Mouse (Mus musculus) stomach, embryonic 14.5 days (tissue): ENCODE results near the gene Isca1. TPM values are rescaled to one million over a fixed set of nuclear protein-coding genes. Genes with fewer than 3 reads are reported as not detected.
"Not testable (repeated sequence)": the region's sequence is repeated elsewhere in the genome, so short reads cannot be mapped to it uniquely, and the experiment has no call there.

Source experiments
- ATAC-seq: fragments of 200-750 bp; cut with Nextera tagmentation; 2 replicates; pipeline ENCODE4 v1.8.0; 2017; ENCODE audit warnings: low read depth, moderate TSS enrichment; ENCODE audit not compliant: insufficient number of reproducible peaks, insufficient read depth, low FRiP score
- H3K27ac ChIP-seq: fragments of 300-500 bp; sonication (generic); 2 replicates; pipeline ENCODE4 v1.5.1; 2014; ENCODE audit warnings: mild to moderate bottlenecking, low read length, moderate library complexity, mixed read lengths
- H3K27me3 ChIP-seq: fragments of 300-500 bp; sonication (generic); 2 replicates; pipeline ENCODE4 v1.6.1; 2014; ENCODE audit warnings: low read length, control low read depth, mixed read lengths; ENCODE audit not compliant: control insufficient read depth, insufficient read depth
- H3K36me3 ChIP-seq: fragments of 300-500 bp; sonication (generic); 2 replicates; pipeline ENCODE4 v1.6.1; 2014; ENCODE audit warnings: mild to moderate bottlenecking, control low read depth, low read length, moderate library complexity, mixed read lengths; ENCODE audit not compliant: control insufficient read depth, insufficient read depth
- H3K4me1 ChIP-seq: fragments of 300-500 bp; sonication (generic); 2 replicates; pipeline ENCODE4 v1.6.1; 2014; ENCODE audit warnings: low read length, control low read depth, mixed read lengths; ENCODE audit not compliant: control insufficient read depth, insufficient read depth
- H3K4me2 ChIP-seq: fragments of 300-500 bp; sonication (generic); replicated peaks from 2 replicates; pipeline ENCODE4 v1.6.1; 2014; ENCODE audit warnings: low read depth, low read length, control low read depth
- H3K4me3 ChIP-seq: fragments of 300-500 bp; sonication (generic); 2 replicates; pipeline ENCODE4 v1.5.1; 2014; ENCODE audit warnings: low read depth, low read length, control low read depth
- H3K9ac ChIP-seq: fragments of 300-500 bp; sonication (generic); replicated peaks from 2 replicates; pipeline ENCODE4 v1.6.1; 2014; ENCODE audit warnings: low read depth, mild to moderate bottlenecking, control low read depth, low read length, moderate library complexity, mixed read lengths
- H3K9me3 ChIP-seq: fragments of 300-500 bp; sonication (generic); 2 replicates; pipeline ENCODE4 v1.6.1; 2016; ENCODE audit warnings: low read depth, low read length, control low read depth; ENCODE audit not compliant: control insufficient read depth
- WGBS: fragments of 180-500 bp; shearing (Covaris S2); extraction: QIAGEN DNeasy Blood & Tissue Kit; methylation state at CpG from one replicate; pipeline ENCODE4 v1.1.7; 2014; 5-methylcytosine and 5-hydroxymethylcytosine counted together
- polyA plus RNA-seq: library from polyadenylated mRNA; unstranded; fragments of >200 nt; fragmentation: Nextera tagmentation; extraction: Ambion mirVana; gene quantifications from 2 replicates; pipeline ENCODE4 v1.2.1, GENCODE M21; 2014

Gene Isca1
- polyA plus RNA-seq, 1 experiment from 2014 or later = 121 TPM

DNA sequence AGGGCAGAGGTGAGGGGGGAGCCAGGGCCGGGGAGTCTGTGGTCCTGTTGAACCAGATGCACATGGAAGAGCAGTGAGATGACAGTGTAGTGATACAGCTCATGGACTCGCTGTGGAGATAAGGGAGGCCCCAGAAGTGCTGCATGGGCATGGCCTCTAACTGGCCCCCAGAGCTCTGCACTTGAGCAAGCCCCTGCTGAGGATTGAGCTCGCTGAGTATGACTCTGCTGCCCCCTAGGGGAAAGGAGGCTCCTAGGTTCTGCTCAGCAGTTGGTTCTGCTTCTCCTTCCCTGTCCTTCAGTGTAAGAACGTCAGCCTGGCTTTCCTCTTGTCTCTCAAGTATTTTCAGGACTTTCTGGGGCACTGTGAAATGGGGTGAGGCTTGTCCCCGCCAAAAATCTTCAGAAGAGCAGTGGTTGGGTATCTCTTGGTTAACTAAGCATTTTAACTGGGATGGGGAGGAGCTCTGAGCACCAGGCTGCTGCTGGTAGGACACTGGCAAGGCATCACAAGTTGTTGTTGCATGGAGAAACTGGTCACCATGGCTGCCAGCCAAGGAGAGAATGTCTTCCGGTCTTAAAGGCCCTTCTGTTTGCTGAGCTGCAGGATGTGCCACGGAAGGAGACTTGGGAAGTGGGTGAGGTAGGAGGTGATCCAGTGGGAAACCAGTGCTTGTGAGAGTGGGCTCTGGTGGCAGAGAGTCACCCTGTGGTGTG, 41.1 kb downstream of the Isca1 start:
- no peaks in the 10 kb centered on the region for H3K27me3 ChIP-seq
- no peak overlapping the region for H3K4me3 ChIP-seq
- peak; percentile 89 for ATAC-seq
- no peak overlapping the region for H3K27ac ChIP-seq
- no peak overlapping the region for H3K9ac ChIP-seq
- 22% methylated on average over 7 of the region's 7 CpGs for WGBS
- no peak overlapping the region for H3K4me2 ChIP-seq
- H3K36me3 ChIP-seq = no peaks in the 10 kb centered on the region
- no peaks in the 10 kb centered on the region for H3K9me3 ChIP-seq
- no peaks in the 10 kb centered on the region for H3K4me1 ChIP-seq

DNA sequence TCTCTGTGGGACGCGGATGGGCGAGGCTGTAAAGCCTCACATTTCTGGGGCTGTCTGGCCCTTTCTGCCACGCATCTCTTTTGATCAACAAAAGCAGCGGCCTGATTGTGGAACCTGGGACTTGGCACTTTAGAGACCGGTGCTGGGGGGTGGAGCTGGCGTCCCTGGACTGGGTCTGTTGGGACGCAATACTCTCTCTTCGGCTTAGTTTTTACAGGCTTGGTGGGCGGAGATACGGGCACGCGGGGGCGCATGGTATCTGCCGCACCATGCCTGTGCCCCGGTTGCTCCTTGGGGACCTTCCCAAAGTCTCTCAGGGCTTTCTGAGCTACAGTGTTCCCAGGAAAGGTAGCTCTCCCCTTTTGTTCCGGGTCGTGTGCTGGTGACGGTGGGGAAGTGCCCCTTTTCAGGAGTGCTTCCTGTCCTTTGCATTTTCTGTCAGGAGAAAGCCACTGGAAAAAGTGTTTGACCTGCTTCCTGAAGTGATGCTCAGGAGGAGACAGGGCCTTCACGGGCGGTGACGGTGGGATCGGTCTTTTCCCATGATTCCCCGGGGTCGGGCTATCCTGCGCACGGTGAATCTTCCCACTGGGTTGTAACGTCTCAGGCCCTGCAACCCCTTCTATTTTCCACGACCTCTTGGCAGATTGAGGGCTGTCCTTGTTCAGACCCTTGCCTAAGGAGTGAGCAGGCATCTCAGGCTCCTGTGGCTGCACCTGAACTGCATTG, 43.3 kb downstream of the Isca1 start:
- no peaks in the 10 kb centered on the region for H3K27me3 ChIP-seq
- no peaks in the 10 kb centered on the region for H3K9me3 ChIP-seq
- H3K4me2 ChIP-seq = peak overlapping the region; percentile 32
- H3K27ac ChIP-seq = no peak overlapping the region
- no peak for ATAC-seq
- H3K4me3 ChIP-seq = 0 out of 2 replicates have a peak overlapping the region, but pooled peaks have one; percentile 2
- H3K9ac ChIP-seq = no peak overlapping the region
- 27% methylated on average over 29 of the region's 29 CpGs for WGBS
- H3K4me1 ChIP-seq = no peaks in the 10 kb centered on the region
- H3K36me3 ChIP-seq = no peaks in the 10 kb centered on the region

DNA sequence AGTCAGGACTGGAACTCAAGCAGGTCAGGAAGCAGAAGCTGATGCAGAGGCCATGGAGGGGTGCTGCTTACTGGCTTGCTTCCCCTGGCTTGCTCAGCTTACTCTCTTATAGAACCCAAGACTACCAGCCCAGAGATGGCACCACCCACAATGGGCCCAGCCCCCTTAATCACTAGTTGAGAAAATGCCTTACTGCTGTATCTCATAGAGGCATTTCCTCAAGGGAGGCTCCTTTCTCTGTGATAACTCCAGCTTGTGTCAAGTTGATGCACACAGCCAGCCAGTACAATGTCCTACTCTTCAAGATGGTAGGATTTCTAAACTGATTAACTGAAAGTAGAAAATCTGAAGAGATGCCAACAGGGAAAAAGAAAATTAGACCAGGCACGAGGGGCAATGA, 47.5 kb downstream of the Isca1 start:
- H3K4me2 ChIP-seq, H3K36me3 ChIP-seq, H3K27ac ChIP-seq, H3K27me3 ChIP-seq, H3K4me3 ChIP-seq, H3K9ac ChIP-seq, ATAC-seq, H3K4me1 ChIP-seq, H3K9me3 ChIP-seq: not testable (repeated sequence)
- 66% methylated on average over 1 of the region's 1 CpGs for WGBS

DNA sequence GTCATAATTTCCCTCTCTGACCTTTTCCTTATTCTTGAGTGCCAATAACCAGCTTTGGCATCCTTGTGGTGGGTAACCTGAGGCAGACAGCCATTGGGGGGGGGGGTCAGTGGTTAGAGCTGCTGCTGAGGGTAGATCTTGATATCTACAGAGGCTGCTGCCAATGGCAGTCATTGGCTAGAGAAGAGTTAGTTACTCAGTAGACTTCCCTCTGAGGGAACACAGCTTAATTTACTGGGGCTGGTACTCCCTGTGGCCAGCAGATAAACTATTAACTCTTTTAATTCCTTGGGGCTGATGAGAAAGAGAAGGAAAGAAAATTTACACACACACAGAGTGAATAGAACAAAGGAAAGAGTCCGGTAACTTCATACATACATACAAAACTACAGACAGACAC, 50.1 kb downstream of the Isca1 start:
- Histone ChIP-seq H3K4me1 (no peaks in the 10 kb centered on the region), H3K4me2 (no peak overlapping the region), H3K36me3 (no peaks in the 10 kb centered on the region), H3K9me3 (no peaks in the 10 kb centered on the region), H3K9ac (no peak overlapping the region), H3K27ac (no peak overlapping the region), H3K27me3 (no peaks in the 10 kb centered on the region), H3K4me3 (no peak overlapping the region)
- ATAC-seq = no peak
- 91% methylated on average over 1 of the region's 1 CpGs for WGBS

DNA sequence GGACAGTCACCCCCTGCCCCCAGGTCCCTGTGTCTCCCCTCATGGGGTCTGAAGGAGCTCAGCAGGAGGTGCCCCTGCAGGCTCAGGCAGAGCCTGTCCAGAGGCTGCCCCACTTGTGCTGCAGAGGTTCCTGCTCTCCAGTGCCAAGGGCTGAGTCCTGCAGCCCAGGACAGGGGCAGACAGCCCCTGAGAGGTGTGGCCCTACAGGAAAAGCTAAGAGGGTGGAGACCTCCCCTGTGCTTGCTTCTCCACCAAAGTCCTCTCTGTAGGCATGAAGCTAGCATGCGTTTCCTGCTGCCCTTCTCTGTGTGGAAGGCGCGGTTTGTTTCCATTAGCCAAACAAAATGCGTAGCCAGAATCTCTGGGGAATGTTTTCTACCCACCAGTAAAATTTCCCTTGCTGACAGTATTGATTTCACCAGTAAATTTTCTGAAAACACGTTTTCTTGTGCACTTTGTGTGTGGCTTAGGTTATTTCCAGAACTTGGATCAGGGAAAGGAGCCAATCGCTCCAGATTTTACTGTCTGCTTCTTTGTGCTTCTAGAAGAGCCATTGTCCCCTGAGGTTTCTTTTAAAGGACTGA, 50.7 kb downstream of the Isca1 start:
- H3K4me2 ChIP-seq, H3K27me3 ChIP-seq, H3K27ac ChIP-seq, H3K9ac ChIP-seq, H3K9me3 ChIP-seq, H3K36me3 ChIP-seq, H3K4me1 ChIP-seq, H3K4me3 ChIP-seq: not testable (repeated sequence)
- ATAC-seq = peak; percentile 77
- 25% methylated on average over 6 of the region's 6 CpGs for WGBS

DNA sequence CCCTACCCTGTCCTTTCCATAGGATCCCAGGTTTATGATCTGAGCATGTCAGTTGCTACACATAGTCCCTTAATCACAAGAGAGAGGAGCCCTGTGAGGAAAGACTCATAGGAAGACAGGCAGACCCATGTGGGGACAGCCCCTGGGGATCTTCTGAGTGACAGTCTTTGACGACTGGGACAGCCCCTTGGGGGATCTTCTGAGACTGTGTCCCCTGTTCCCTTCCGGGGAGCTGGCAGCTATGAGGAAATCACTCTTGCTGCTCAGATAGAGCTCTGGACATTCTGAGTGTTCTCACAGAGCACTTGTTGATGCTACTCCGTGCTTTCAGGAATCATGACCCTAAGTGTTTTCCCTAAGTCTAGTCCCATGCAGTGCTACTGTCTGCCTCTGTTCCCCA, 55.9 kb downstream of the Isca1 start:
- WGBS = 62% methylated on average over 3 of the region's 3 CpGs
- Histone ChIP-seq H3K4me3 (no peak overlapping the region), H3K27ac (no peak overlapping the region), H3K9me3 (no peaks in the 10 kb centered on the region), H3K27me3 (no peaks in the 10 kb centered on the region), H3K9ac (no peak overlapping the region), H3K4me1 (no peaks in the 10 kb centered on the region), H3K36me3 (no peaks in the 10 kb centered on the region), H3K4me2 (no peak overlapping the region)
- ATAC-seq = no peak

DNA sequence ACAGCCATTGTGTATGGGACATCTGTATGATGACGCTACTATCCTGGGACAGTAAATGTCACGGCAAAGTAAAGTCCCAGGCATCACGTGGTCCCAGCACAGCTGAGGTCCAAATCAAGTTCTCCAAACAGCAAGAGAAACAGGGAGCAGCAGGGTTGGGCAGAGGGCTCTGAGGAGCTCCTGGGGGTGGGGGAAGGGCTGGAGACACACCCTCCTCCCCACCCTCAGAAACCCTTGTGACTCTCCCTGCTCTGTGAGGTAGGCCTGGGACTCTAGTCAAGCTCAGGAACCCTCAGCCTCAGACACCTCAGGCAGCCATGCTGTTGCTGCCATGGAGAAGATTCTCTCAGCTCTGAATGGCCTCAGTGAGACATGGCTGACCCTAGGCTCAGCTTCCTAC, 57.6 kb downstream of the Isca1 start, which contains the start of gene Spata31d1b:
Spata31d1b (plus strand) TSS at position 301 of the 400 bp plus-strand sequence.
- not testable (repeated sequence) for H3K4me1 ChIP-seq, H3K36me3 ChIP-seq, H3K27ac ChIP-seq, H3K9me3 ChIP-seq, H3K4me3 ChIP-seq, ATAC-seq, H3K4me2 ChIP-seq, H3K9ac ChIP-seq, H3K27me3 ChIP-seq
- 71% methylated on average over 3 of the region's 3 CpGs for WGBS

DNA sequence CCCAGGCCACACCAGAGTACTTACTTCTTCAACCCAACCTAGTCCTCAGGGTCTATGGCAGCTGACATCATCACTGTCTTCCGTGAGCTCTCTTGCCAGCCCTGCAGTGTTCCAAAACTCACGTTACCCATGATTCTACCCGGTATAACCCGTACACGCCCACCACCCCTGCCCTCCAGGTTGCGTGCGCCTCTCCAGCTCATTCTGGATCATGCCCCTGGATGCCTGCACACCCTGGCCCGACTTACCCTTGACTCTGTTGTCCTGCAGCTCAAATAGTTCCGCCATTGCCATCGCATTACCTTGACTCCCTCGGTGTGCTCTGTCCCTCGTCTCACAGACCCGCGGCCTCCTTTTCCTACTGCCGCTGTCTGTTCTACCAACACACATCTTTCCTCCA, 59.4 kb downstream of the Isca1 start, which contains the start of gene Spata31d1a:
Spata31d1a (minus strand) TSS at position 101 of the 400 bp plus-strand sequence.
- no peak for ATAC-seq
- Histone ChIP-seq H3K27ac (no peak within 1 kb of the TSS), H3K4me1 (no peaks in the 10 kb centered on the region), H3K27me3 (no peaks in the 10 kb centered on the region), H3K4me2 (no peak within 1 kb of the TSS), H3K9ac (no peak within 1 kb of the TSS), H3K9me3 (no peaks in the 10 kb centered on the region), H3K36me3 (no peaks in the 10 kb centered on the region), H3K4me3 (no peak within 1 kb of the TSS)
- WGBS = 84% methylated on average over 15 of the region's 15 CpGs
